Mouse (Mus musculus): ENCODE measurements at regions not wholly inside any gene's neighbourhood (a gene's known extent, or its start where the extent isn't known, plus 50 kb on each side); places are given as distances from the start of the nearest gene placed in this dataset.
"Not testable (repeated sequence)": the region's sequence is repeated elsewhere in the genome, so short reads cannot be mapped to it uniquely, and the experiment has no call there.

- TF ChIP-seq CTCF (IDR thresholded peaks at IDR 0.05; ENCODE audit: borderline replicate concordance, extremely low read depth, insufficient read depth, insufficient read length) (no peak), POLR2A (IDR thresholded peaks at IDR 0.05; ENCODE audit: borderline replicate concordance, extremely low read depth, insufficient read depth, insufficient read length, poor library complexity, severe bottlenecking) (no peak)
- DNase-seq (ENCODE audit: low read depth) = peak; percentile 82
Measured at GRCm38 (mm10) chr14:9449942-9450341, 783.9 kb upstream of the 4930452B06Rik start.

- TF ChIP-seq CTCF (IDR thresholded peaks at IDR 0.05; ENCODE audit: borderline replicate concordance, extremely low read depth, insufficient read depth, insufficient read length) (no peak), POLR2A (IDR thresholded peaks at IDR 0.05; ENCODE audit: borderline replicate concordance, extremely low read depth, insufficient read depth, insufficient read length, poor library complexity, severe bottlenecking) (no peak)
- no peak for DNase-seq (ENCODE audit: low read depth)
Measured at GRCm38 (mm10) chr14:9437896-9438295, 771.9 kb upstream of the 4930452B06Rik start.

GRCm38 (mm10) chr14:9435136-9435535 is 769.1 kb upstream of the 4930452B06Rik start:
- no peak for TF ChIP-seq CTCF (IDR thresholded peaks at IDR 0.05; ENCODE audit: borderline replicate concordance, extremely low read depth, insufficient read depth, insufficient read length)
- TF ChIP-seq POLR2A (IDR thresholded peaks at IDR 0.05; ENCODE audit: borderline replicate concordance, extremely low read depth, insufficient read depth, insufficient read length, poor library complexity, severe bottlenecking) = no peak
- no peak for DNase-seq (ENCODE audit: low read depth)

GRCm38 (mm10) chr14:9433081-9433590 is 767.1 kb upstream of the 4930452B06Rik start:
- no peak for DNase-seq (ENCODE audit: low read depth)
- TF ChIP-seq CTCF (IDR thresholded peaks at IDR 0.05; ENCODE audit: borderline replicate concordance, extremely low read depth, insufficient read depth, insufficient read length) = no peak
- TF ChIP-seq POLR2A (IDR thresholded peaks at IDR 0.05; ENCODE audit: borderline replicate concordance, extremely low read depth, insufficient read depth, insufficient read length, poor library complexity, severe bottlenecking) = no peak

- TF ChIP-seq POLR2A (IDR thresholded peaks at IDR 0.05; ENCODE audit: borderline replicate concordance, extremely low read depth, insufficient read depth, insufficient read length, poor library complexity, severe bottlenecking) (no peak), CTCF (IDR thresholded peaks at IDR 0.05; ENCODE audit: borderline replicate concordance, extremely low read depth, insufficient read depth, insufficient read length) (no peak)
- DNase-seq (ENCODE audit: low read depth) = no peak
Measured at GRCm38 (mm10) chr14:9431798-9432197, 765.8 kb upstream of the 4930452B06Rik start.

GRCm38 (mm10) chr14:9411822-9412403 is 745.9 kb upstream of the 4930452B06Rik start:
- DNase-seq (ENCODE audit: low read depth) = no peak
- TF ChIP-seq CTCF (IDR thresholded peaks at IDR 0.05; ENCODE audit: borderline replicate concordance, extremely low read depth, insufficient read depth, insufficient read length) (no peak), POLR2A (IDR thresholded peaks at IDR 0.05; ENCODE audit: borderline replicate concordance, extremely low read depth, insufficient read depth, insufficient read length, poor library complexity, severe bottlenecking) (no peak)

- no peak for TF ChIP-seq POLR2A (IDR thresholded peaks at IDR 0.05; ENCODE audit: borderline replicate concordance, extremely low read depth, insufficient read depth, insufficient read length, poor library complexity, severe bottlenecking)
- TF ChIP-seq CTCF (IDR thresholded peaks at IDR 0.05; ENCODE audit: borderline replicate concordance, extremely low read depth, insufficient read depth, insufficient read length) = no peak
- no peak for DNase-seq (ENCODE audit: low read depth)
Measured at GRCm38 (mm10) chr14:9403688-9404087, 737.6 kb upstream of the 4930452B06Rik start.

- DNase-seq (ENCODE audit: low read depth) = no peak
- TF ChIP-seq CTCF (IDR thresholded peaks at IDR 0.05; ENCODE audit: borderline replicate concordance, extremely low read depth, insufficient read depth, insufficient read length) (no peak), POLR2A (IDR thresholded peaks at IDR 0.05; ENCODE audit: borderline replicate concordance, extremely low read depth, insufficient read depth, insufficient read length, poor library complexity, severe bottlenecking) (no peak)
Measured at GRCm38 (mm10) chr14:9400861-9401260, 734.8 kb upstream of the 4930452B06Rik start.

GRCm38 (mm10) chr14:9393271-9393771 is 727.3 kb upstream of the 4930452B06Rik start:
- peak; percentile 90 for DNase-seq (ENCODE audit: low read depth)
- TF ChIP-seq CTCF (IDR thresholded peaks at IDR 0.05; ENCODE audit: borderline replicate concordance, extremely low read depth, insufficient read depth, insufficient read length) = peak; percentile 94
- no peak for TF ChIP-seq POLR2A (IDR thresholded peaks at IDR 0.05; ENCODE audit: borderline replicate concordance, extremely low read depth, insufficient read depth, insufficient read length, poor library complexity, severe bottlenecking)

GRCm38 (mm10) chr14:9389878-9390536 is 724.0 kb upstream of the 4930452B06Rik start:
- not testable (repeated sequence) for DNase-seq (ENCODE audit: low read depth)

GRCm38 (mm10) chr14:9389180-9389579 is 723.1 kb upstream of the 4930452B06Rik start:
- DNase-seq (ENCODE audit: low read depth) = no peak
- no peak for TF ChIP-seq CTCF (IDR thresholded peaks at IDR 0.05; ENCODE audit: borderline replicate concordance, extremely low read depth, insufficient read depth, insufficient read length)
- no peak for TF ChIP-seq POLR2A (IDR thresholded peaks at IDR 0.05; ENCODE audit: borderline replicate concordance, extremely low read depth, insufficient read depth, insufficient read length, poor library complexity, severe bottlenecking)

Measured in brain, embryonic 14.5 days (tissue).